9 mouse cellular contexts compared by ENCODE assay signal in the genomic region with DNA sequence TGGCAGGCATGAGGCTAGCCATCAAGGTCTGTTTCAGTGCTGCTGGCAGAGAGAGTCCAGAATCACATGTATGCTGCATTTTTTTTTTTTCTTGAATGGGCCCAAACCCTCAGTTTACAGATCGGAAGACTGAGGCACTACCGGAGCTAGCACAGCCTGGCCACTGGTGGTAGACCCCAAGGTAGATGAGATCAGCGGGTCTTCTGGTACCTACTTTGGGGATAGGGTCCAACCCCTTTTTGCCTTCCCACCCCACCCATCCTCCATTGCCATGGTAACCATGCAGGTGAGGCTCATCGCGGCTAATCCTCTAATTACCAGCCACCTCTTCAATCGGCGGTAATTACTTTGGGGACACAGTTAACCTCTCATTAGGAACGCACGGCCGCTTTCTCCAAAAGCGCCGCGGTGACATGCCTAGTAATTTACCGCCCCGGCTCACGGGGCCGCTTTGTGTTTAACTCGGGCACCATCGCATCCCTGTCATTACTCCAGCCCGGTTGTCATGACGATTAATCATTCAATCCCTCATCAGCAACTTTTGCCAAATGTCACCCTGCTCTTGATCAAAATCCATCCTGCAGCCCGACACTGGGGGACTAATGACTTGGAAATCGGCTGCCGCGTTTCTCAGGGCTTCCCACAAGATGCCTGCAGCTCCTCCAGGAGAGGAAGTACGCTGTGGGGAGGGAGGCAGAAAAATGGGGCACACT. TPM values are rescaled to one million over a fixed set of nuclear protein-coding genes. Genes with fewer than 3 reads are reported as not detected.
DNase-seq lines count a peak whose midpoint lies in the region; ATAC-seq and TF ChIP-seq lines count a peak whose summit lies in the region.
"Had no signal": no experiment of that assay in that cellular context is flagged by ENCODE, and none has a peak within 500 bp of the region (broad histone marks: within the 10 kb centered on the region; RNA-seq: fewer than 3 reads in every experiment).

No protein-coding gene starts in this region.

- H3K4me2 ChIP-seq in heart, embryonic 16.5 days (ENCODE audit: low read depth, low read length): peak overlapping the region; percentile 24
- peak overlapping the region; percentile 37 for H3K4me2 ChIP-seq in hindbrain, embryonic 12.5 days (replicated peaks)
- peak overlapping the region; percentile 37 for H3K4me2 ChIP-seq in midbrain, embryonic 15.5 days

- peaks cover 13% of the 10 kb centered on the region for H3K27me3 ChIP-seq in heart, embryonic 16.5 days (ENCODE audit: control insufficient read depth, insufficient read depth, low read length)
- peaks cover 34% of the 10 kb centered on the region for H3K27me3 ChIP-seq in hindbrain, embryonic 12.5 days
- H3K27me3 ChIP-seq in midbrain, embryonic 15.5 days (replicated peaks): peaks cover 10% of the 10 kb centered on the region; the same call in 1 of the 2 replicates

- TF ChIP-seq POLR2A in brain, embryonic 14.5 days (IDR thresholded peaks at IDR 0.05; ENCODE audit: borderline replicate concordance, extremely low read depth, insufficient read depth, insufficient read length, poor library complexity, severe bottlenecking): no peak

- no peak for ATAC-seq in heart, embryonic 16.5 days (replicated peaks; ENCODE audit: extremely low read depth, insufficient read depth, low FRiP score)
- 0 out of 2 replicates have a peak, but pooled peaks have one; percentile 39 for ATAC-seq in hindbrain, embryonic 12.5 days (ENCODE audit: low FRiP score)
- 0 out of 2 replicates have a peak, but pooled peaks have one; percentile 27 for ATAC-seq in midbrain, embryonic 15.5 days (replicated peaks)

- peaks cover 9% of the 10 kb centered on the region for H3K4me1 ChIP-seq in heart, embryonic 16.5 days (ENCODE audit: control insufficient read depth, insufficient read depth, low read length)
- peaks cover 18% of the 10 kb centered on the region for H3K4me1 ChIP-seq in hindbrain, embryonic 12.5 days
- peaks cover 25% of the 10 kb centered on the region for H3K4me1 ChIP-seq in midbrain, embryonic 15.5 days

- DNase-seq in heart, adult 9 months (ENCODE audit: low spot score in 2 of 2): no peak
- peak; percentile 94 for DNase-seq in brain, embryonic 14.5 days (ENCODE audit: low read depth)
- no peak for DNase-seq in ovary, postnatal 36 days (ENCODE audit: low spot score)
- DNase-seq in lung, postnatal 4 days: no peak
- no peak for DNase-seq in adrenal gland, postnatal 4 days (ENCODE audit: low spot score in 2 of 2)

- no peaks in the 10 kb centered on the region for H3K36me3 ChIP-seq in heart, embryonic 16.5 days (ENCODE audit: control insufficient read depth, insufficient read depth)
- no peaks in the 10 kb centered on the region for H3K36me3 ChIP-seq in hindbrain, embryonic 12.5 days
- no peaks in the 10 kb centered on the region for H3K36me3 ChIP-seq in midbrain, embryonic 15.5 days (replicated peaks)

- no peak for TF ChIP-seq CTCF in brain, embryonic 14.5 days (IDR thresholded peaks at IDR 0.05; ENCODE audit: borderline replicate concordance, extremely low read depth, insufficient read depth, insufficient read length)

- no peak overlapping the region for H3K9ac ChIP-seq in heart, embryonic 16.5 days (ENCODE audit: low read length)
- no peak overlapping the region for H3K9ac ChIP-seq in hindbrain, embryonic 12.5 days
- no peak overlapping the region for H3K9ac ChIP-seq in midbrain, embryonic 15.5 days

- no peak overlapping the region for H3K4me3 ChIP-seq in heart, embryonic 16.5 days (ENCODE audit: low read length)
- H3K4me3 ChIP-seq in hindbrain, embryonic 12.5 days: no peak overlapping the region
- peak overlapping the region; percentile 5; the same call in 1 of the 2 replicates for H3K4me3 ChIP-seq in midbrain, embryonic 15.5 days

- peaks cover 1% of the 10 kb centered on the region; the same call in 1 of the 2 replicates for H3K9me3 ChIP-seq in heart, embryonic 16.5 days (replicated peaks; ENCODE audit: control insufficient read depth, low read length)
- no peaks in the 10 kb centered on the region for H3K9me3 ChIP-seq in hindbrain, embryonic 12.5 days (replicated peaks)
- H3K9me3 ChIP-seq in midbrain, embryonic 15.5 days: no peaks in the 10 kb centered on the region; the same call in 1 of the 2 replicates

- no peak overlapping the region for H3K27ac ChIP-seq in heart, embryonic 16.5 days (ENCODE audit: low read length)
- H3K27ac ChIP-seq in hindbrain, embryonic 12.5 days: peak overlapping the region; percentile 58
- peak overlapping the region; percentile 10; the same call in 1 of the 2 replicates for H3K27ac ChIP-seq in midbrain, embryonic 15.5 days

- 11% methylated on average over 26 of the region's 26 CpGs for WGBS in heart, embryonic 16.5 days
- 9% methylated on average over 26 of the region's 26 CpGs for WGBS in hindbrain, embryonic 12.5 days
- WGBS in midbrain, embryonic 15.5 days: 7% methylated on average over 26 of the region's 26 CpGs

RNA-seq across cellular contexts. Expression of a gene that starts 30.4 kb away (rescaled TPM):
- 0.83 and 0.84 TPM in 2 replicates for polyA plus RNA-seq in heart, embryonic 16.5 days (2015; fragmentation: Nextera tagmentation; extraction: Ambion mirVana)
- 13.6 and 16.6 TPM in 2 replicates for polyA plus RNA-seq in brain, embryonic 14.5 days (2012; rRNA removed)
- polyA plus RNA-seq in hindbrain, embryonic 12.5 days (2016; fragmentation: Nextera tagmentation; extraction: Ambion mirVana): 9.4 and 9.9 TPM in 2 replicates
- 7.1 and 8.1 TPM in 2 replicates for polyA plus RNA-seq in midbrain, embryonic 15.5 days (2015; fragmentation: Nextera tagmentation; extraction: Ambion mirVana)
- total RNA-seq in adrenal gland, postnatal 4 days (2021): 10 to 100 TPM; 33.7 to 33.9 TPM
- total RNA-seq: CH12.LX had no signal
